Mouse (Mus musculus): ENCODE data around the gene Gxylt2.

Gene Gxylt2

DNA sequence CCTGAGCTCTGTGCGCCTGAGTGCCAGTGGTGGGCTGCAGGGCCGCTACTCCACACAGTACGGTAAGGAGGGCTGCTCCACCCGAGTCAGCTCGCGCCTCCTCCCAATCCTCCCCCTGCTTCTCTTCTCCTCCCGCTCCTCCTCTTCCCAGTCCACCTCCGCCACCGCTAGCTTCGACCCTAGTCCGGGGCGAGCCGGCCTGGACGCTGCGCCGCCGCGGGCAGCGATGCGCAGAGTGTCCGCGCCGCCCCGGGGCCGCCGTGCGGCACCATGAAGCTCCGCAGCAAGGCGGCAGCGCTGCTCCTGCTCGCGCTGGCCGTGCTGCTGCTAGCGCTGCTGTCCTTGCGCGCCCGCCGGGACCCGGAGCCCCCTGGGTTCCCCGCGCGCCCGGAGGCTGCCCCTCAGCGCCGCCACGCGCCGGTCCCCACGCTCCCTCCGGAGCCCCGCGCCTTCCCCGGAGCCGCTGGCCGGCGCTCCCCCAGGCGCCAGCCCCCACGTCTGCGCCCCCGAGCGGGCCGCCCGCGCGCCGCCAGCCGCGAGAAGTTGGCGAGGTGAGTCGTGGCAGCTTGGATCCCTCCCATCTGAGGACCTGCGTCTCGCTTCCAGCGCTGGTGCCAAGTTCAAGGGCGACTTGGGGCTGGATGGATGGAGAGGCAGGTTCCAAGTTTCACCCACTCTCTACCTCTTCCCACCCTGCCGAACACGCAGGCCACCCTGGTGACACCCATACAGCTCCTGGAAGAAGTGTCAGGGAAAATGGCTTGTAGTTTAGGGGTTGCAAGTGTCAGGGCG lies at the start of gene Gxylt2:
TSS of gene Gxylt2 (plus strand) at position 161 of the 792 bp plus-strand sequence.
- DNase-seq: peak; percentile 44

DNA sequence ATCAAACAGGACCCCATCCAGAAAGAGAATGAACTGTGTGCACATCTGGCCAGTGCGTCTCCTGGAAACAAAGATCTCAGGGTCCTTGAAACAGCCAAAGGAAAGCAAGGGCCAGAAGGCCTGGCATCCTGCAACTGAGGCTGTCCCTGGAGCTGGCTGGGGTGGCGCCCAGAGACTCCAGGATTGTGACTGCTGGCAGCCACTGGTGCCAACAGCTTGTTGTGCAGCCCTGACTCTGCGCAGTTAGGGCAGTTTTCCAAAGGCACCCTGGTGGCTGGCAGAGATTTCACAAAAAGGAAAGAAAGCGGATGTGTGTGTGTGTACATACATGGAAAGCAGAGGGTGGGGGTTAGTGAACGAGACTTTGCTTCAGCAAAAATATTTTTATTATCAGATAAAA lies 44.1 kb upstream of the Gxylt2 start:
- no peak for DNase-seq

DNA sequence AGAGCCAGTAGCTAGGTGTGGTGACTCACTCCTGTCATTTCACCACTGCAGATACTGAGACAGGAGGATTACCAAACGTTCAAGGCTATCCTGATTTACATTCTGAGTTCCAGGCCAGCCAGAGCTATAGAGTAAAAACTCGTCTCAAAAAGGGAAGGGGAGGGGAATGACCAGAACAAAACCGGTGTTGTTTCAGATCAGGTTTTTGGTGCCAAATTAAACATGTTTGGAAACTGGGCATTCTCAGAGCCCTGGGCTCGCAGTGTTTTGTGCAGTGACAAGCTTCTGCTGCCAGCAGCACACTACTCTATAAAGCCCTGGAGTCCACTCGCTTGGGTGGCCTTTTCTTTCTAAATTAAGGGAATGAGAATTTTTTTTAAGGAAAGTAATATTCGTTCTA lies 42.3 kb upstream of the Gxylt2 start:
- no peak for DNase-seq

DNA sequence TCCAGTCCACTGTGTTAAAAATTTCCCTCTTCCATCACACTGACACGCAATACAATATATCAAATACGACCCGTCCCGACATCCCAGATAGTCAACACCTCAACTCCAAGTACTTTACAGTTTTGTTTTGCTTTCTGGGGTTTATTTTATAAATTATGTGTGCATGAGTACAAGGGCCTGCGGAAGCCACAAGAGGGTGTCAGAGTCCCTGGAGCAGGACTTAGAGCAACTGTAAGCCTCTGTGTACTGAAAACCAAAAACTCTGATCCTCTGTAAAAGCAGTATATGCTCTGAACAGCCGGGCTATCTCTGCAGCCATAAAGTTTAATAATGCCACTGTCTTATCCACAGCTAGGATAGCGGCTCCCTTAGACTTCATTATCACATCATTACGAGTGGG lies 36.9 kb upstream of the Gxylt2 start:
- no peak for DNase-seq

DNA sequence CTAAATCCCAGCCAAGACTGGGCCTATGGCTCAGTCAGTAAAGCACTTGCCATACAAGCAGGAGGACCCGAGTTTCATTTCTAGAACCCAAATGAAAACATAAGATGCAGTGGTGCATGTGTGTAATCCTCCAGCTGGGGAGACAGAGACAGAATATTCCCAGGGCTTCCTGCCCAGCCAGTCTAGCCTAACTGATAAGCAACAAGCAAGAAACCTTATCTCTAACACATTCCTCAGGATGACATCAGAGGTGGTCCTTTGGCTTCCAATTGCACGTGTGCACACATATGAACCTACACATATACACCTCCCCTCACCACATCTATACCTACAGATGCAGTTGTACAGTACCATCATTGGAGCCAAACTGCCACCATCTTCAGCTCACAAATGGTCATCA lies 35.7 kb upstream of the Gxylt2 start:
- DNase-seq: no peak

DNA sequence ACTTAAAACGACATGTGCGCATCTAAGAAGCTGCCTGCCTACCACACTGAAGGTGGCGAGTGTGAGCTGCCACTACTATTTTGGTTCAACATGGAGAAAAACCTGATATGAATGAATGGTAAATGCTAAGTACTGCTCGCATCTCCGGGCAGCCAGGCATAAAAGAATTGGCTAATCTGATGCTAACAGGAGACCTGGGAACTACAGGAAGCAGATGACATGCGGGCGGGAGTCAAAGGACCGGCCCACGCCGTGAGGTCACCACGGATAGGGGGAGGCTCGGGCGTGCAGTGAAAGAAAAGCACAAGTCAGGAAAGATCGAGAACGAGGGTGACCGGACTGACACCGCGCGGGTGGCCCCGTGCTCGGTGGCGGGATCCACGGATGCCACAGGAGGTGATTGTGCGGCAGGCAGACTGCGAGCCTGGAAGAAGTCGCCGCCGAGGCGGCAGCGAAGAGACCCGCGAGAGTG lies 34.1 kb upstream of the Gxylt2 start:
- DNase-seq: peak; percentile 73

DNA sequence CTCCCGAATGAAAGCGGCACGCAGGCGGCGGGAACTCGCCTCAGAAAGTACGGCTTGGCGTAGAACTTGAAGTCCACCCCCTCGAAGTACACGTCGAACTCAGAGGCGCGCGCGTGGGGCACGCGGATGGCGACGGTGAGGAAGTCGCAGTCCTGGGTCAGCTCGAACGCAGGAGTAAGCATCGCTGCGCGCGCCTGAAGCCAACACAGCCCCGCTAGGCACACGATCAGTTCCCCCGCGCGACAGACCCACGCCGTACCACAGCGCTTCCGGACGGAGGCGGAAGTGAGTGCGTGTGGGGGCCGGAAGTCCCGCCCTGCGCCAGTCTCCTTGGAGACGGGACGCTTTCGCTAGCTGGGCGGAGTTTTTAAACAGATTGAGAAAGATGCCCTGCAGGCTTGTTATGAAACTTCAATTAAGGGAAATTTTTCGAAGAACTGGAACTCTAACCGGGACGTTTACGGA lies 33.6 kb upstream of the Gxylt2 start, which contains the start of gene Shq1:
TSS of gene Shq1 (minus strand) at position 278 of the 465 bp plus-strand sequence.
- DNase-seq: peak; percentile 83

DNA sequence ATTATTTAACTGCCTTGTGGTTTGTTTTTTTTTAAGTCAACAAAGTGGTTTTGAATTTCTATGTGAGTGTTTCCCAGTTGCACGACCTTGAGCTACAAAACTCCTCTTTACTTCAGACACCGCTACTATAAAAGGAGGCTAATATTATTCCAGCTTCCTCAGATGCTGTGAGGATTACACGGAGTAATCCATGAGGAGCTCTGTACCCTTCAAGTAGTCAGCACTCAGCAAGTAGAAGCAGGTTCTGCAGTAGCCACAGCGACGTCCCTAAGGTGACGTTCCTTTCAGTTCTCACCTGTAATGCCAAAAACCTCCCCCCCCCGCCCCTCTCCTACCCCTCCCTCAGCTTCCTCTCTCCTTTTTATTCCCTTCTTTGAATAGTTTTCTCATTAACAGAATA lies 33.1 kb upstream of the Gxylt2 start:
- DNase-seq: no peak

DNA sequence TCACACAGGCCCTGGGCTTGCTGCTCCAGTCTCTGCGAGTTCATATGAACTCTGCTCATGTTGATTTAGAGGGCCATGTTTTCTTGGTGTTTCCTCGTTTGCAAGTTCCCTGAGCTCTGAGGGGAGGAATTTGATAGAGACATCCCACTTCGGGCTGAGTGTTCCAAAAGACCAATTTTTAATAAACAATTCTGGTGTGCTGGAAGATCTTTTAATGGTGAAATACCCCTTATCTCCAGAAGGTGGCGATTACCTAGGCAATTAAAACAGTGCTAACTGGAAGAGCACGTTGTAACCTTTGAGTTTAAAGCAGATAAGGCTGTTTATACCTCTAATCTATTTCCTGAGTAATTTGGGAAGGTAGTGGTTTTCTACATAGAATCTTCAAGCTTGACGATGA lies 29.6 kb upstream of the Gxylt2 start:
- no peak for DNase-seq

DNA sequence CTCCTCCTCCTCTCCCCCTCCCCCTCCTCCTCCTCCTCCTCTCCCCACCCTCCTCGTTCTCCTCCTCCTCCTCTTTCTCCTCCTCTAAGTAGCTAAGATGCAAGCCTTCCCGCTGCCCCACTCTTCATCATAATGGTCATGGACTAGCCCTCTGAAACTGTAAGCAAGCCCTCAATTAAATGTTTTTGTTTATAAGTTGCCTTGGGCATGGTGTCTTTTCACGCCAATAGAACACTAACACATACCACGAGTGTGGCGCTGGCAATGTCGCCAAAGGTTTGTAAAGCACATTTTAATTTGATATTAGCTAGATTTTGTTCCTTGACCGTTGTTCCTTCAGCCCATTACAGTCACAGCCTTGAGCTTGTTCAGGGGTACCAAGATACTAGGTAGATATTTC lies 28.1 kb upstream of the Gxylt2 start:
- DNase-seq: no peak

DNA sequence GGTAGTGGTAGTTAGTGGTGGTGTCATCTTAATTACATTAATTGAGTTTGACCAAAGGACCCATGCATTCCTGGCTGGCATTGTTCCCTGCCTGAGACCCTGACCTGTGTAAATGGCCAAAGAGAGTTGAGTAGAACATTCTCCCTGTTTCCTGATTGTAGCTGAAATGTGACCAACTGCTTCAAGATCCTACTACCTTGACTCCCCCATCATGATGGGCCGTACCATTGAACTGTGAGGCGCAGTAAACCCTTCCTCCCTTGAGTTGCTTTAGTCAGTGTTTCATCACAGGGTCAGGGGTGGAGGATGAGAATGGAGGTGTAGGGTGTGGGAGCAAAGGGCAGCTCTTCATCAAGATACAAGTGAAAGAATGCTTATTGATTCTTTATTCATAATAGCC lies 25.9 kb upstream of the Gxylt2 start:
- DNase-seq: no peak

DNA sequence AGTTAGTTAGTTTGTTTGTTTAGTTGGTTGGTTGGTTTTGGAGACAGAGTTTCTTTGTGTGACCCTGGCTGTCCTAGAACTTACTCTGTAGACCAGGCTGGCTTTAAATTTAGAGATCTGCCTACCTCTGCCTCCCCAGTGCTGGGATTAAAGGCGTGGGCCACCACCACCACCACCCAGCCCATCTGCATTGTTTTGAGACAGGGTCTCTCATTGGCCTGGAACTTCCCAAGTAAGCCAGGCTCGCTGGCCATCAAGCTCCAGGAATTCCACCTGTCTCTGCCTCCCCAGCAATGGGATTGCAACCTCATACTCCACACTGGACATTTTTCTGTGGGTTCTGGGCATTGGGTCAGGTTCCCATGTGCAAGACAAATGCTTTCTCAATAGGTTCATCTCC lies 18.2 kb upstream of the Gxylt2 start:
- DNase-seq: no peak

DNA sequence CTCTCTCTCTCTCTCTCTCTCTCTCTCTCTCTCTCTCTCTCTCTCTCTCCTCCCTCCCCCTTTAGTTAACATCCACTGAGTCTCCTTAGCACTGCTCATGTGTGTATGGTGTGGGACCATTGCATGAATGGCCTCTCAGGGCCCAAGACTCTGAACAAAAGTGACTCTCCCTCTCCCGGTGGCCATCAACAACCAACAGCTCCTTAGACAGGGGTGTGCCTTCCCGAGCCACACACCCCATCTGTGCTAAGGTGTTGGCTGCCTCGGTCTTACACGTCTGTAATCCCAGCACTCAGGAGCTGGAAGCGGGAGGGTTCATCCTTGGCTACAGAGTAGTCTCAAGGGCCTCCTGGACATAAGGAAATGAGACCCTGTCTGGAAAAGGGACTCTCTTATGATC lies 4.5 kb upstream of the Gxylt2 start:
- DNase-seq: no peak

DNA sequence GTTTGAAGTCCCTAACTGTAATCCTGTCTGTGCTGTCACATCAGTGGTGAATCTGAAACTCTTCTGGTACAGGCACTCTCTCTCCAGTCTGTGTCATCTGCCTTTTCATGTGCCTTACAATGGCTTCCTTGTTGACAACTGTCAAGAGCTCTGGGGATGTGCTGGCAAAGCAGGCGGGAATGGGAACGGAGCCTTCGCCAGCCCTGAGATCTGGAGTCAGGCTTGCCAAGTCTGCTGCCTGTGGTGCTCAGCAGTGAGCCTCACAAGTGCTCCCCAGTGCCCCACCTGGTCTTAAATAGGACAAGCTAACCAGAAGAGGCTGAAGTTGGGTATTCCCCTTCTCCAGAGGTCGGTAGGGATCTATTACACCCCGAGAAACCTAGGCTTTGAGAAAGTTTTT lies 3.8 kb upstream of the Gxylt2 start:
- no peak for DNase-seq

DNA sequence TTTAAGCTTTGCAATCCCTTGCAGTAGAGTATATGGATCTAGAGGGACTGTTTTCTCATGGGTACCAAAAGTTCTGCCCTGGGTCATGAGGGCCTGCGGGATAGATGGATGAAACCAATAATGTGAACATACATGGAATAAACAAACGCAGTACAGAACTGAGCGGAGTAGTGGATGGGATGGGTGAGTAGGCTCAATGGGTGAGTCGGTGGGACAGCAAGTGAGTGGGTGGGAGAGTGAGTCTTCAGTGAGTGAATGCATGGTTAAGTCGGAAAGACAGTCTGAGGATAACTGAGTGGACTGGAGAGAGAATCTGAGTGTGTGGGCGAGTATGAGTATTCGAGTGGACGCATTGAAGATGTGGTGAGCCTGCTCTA lies 349 bp upstream of the Gxylt2 start:
- DNase-seq: no peak

DNA sequence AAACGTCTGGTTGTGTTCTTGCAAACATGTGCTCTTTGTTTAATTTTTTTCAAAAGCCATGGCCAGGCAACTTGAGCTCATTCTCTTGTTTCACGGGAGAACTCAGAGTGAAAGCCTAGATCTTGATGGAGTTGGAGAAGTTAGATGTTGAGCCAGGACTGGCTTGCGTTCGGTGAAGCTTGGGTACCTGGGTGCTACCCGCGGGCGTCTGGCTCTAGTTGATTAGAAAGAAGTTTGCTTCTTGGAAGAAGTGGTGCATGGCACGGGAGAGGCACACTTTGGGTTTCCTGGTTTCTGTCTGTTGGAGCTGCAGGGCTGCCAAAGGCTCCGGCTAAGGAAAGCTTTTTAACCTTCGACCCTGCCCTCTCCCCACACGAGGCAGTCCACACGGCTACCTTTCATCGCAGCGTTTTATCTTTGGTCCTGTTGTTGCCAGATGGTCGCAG lies 855 bp downstream of the Gxylt2 start:
- DNase-seq: no peak

DNA sequence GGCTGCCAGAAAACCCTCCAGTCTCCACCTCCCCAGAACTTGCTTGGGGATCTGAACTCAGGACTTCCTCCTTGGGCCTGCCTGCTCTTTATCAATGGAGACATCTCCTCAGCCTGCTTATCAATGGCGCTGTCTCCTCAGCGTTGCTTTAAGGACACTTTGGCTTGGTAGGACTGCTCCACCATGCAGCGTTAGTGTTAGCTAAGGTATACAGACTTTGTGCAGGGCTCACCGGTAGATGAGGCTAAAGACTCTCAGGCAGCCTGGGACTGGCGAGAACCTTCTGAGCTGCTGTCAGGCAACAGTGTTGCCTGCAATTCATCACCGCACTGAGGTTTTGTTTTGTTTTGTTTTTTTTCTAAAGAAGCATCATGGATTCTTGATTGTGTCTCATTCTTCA lies 2.3 kb downstream of the Gxylt2 start:
- no peak for DNase-seq

DNA sequence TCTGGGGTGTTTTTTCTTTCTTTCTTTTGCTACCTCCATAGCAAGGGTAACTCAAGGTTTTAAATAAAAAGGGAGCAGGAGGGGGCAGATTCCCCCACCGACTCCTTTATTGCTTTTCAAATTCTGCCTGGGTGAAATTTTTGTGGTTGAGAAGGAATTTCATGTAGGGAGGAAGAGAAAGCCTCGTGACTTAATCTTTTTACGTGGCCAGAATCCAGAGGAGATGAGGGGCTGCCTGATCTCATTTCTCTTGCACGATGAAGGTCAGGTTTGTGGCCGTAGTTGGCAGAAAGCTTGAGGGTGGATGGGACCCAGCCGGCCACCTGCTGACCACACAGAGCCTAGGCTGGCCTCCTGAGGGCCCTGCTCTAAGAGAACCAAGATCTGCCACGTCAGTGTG lies 3.0 kb downstream of the Gxylt2 start:
- no peak for DNase-seq

DNA sequence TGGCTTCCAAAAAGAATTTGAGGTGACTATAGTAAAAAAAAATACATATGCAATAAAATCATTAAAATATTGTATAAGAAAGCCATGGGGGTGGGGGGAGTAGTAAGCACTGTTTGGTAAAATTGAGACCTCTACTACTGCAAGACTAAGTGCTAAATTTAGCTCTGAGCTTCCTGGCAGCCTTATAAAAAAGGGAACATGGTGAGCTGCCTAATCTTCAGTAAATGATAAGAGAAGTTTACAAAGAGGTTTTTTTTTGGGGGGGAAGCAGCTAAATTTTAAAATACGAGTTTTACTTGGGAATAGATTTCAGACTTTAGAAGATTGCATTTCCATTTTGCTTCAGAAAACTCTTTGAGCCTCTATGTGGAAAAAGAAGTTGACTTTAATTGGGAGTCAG lies 3.7 kb downstream of the Gxylt2 start:
- DNase-seq: no peak

DNA sequence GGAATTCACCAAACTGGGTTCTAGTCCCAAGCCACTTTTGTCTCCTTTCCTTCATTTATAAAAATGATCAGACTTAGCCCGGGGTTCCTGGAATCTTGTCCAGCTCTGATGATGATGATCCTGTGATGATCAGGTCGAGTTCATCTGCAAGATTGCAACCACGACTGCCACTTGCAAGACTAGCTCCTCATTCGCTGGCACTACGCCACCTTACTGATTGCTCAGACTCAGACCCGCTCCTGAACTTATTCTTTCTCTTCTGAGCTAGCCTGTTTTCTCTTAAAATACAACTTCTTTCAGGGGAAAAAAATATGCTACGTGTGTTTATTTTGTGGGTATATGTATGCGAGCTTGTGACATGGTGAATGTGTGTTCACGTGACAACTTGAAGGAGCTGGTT lies 4.5 kb downstream of the Gxylt2 start:
- no peak for DNase-seq

DNA sequence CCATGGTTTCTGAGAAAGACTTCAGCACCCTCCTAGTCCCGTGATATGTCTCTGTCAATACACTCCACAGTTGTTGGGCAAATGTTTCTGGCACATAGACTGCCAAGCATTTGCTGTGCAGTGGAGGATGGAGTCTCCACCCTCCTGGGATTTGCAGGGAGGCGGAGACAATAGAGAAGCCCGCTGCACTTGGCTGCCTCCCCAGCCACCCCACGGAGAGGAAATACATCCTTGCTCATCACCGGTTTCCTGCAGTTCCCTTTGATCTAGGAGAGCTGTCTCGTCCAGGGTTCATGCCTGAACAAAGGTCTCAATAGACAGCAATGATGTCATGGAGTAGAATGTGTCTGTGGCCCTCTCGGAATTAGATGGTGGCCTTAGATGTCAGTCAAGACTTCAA lies 4.9 kb downstream of the Gxylt2 start:
- peak; percentile 8 for DNase-seq

DNA sequence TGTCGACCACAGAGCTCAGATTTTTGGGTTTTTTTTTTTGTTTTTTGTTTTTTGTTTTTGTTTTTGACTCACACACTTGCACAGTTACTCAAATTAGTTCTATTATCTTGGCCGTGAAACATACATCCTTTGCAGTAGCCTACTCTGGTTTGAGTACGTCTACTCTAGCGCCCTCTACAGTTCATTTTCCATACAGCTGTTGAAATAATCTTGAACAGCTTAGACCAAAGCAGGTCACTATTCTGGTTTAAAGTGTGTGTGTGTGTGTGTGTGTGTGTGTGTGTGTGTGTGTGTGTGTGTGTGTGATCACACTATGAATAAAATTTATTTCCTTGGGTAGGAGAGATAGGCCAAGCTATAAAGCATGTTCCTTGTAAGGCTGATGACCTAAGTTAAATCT lies 5.6 kb downstream of the Gxylt2 start:
- no peak for DNase-seq

DNA sequence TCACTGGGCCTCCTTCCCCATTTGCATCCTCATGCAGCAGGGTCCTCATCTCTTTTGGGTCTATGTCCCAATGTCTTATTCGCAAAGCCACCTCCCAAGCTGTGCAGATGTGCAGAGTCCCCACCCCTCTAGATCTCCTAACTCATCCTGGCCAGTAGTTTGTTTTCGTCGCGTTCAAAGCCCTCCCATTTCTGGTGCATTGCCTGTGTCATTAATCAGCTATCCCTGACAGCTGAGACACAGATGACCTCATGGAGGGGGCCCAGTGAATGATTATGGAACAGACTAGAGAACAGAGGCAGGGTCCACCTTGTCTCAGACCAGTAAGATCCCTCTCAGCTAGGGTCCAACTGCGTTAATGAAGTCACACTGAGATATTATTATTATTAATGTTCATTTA lies 6.3 kb downstream of the Gxylt2 start:
- no peak for DNase-seq

DNA sequence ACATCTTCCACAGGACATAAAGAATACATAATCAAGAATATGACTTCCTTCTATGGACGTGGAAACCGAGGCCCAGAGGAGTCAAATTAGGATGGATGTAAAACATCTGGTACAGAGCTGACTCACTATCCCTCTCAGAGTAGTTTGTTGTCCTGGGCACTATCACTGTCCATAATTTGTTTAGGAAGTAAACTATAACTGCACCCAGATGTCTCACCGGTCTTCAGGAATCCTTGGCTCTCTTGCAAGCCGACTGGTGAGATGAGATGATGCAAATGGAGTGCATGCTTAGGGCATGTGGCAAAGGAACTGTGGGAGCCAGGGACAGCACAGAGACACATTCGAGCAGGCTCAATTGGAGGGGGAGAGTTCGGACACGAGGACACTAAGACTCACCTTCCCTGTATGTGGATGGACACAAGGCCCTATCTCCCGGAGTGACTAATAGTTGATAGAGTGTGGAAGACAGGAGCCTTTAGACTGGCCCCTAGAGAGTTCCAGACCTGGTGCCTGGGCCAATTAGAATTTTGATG lies 10.8 kb downstream of the Gxylt2 start:
- DNase-seq: no peak

DNA sequence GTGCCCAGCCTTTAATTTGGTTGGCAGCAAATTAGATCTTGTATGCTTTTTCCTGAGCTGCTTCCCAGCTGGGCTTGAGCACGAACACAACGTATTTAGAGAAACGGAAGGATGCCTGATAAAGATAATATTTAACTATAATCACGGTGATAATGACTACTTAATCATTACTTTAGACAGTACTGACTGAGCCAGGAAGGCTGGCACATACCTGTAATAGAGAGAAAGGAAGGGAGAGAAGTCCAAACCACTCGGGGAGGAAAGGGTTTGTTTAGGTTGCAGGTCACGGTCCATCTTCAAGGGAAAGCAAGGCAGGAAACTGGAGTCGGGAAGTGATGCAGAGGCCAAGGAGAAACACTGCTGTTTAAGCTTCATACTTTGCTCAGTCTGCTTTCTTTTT lies 11.6 kb downstream of the Gxylt2 start:
- DNase-seq: no peak

Measured in liver (tissue).